Mouse (Mus musculus) common myeloid progenitor, adult 5-6 weeks (primary cell): ENCODE measurements at regions not wholly inside any gene's neighbourhood (a gene's known extent, or its start where the extent isn't known, plus 50 kb on each side); places are given as distances from the start of the nearest gene placed in this dataset.

ENCODE experiments used
- ATAC-seq: replicated peaks from 2 replicates; pipeline ENCODE4 v1.8.0; 2016; ENCODE audit warnings: low read depth, mild to moderate bottlenecking, moderate TSS enrichment, inconsistent platforms; ENCODE audit not compliant: poor library complexity, severe bottlenecking

GRCm38 (mm10) chr4:95178900-95179299, 126.9 kb upstream of the Jun start:
- ATAC-seq = no peak

GRCm38 (mm10) chr4:95180446-95180845, 128.4 kb upstream of the Jun start:
- peak; percentile 19; the same call in 1 of the 2 replicates for ATAC-seq

- ATAC-seq = 0 out of 2 replicates have a peak, but pooled peaks have one; percentile 27
These were observed 129.0 kb upstream of the Jun start for GRCm38 (mm10) chr4:95180999-95181398.

- no peak for ATAC-seq
These were observed 132.2 kb upstream of the Jun start for GRCm38 (mm10) chr4:95184180-95184579.

- ATAC-seq = no peak
These were observed 133.3 kb upstream of the Jun start for GRCm38 (mm10) chr4:95185113-95185915.

GRCm38 (mm10) chr4:95185916-95186200, 133.8 kb upstream of the Jun start:
- no peak for ATAC-seq

- ATAC-seq = no peak
These were observed 136.1 kb upstream of the Jun start for GRCm38 (mm10) chr4:95188107-95188506.

GRCm38 (mm10) chr4:95191654-95192406, 139.8 kb upstream of the Jun start:
- ATAC-seq = no peak

GRCm38 (mm10) chr4:95192562-95192961, 140.5 kb upstream of the Jun start:
- ATAC-seq = no peak

- peak; percentile 79 for ATAC-seq
These were observed 141.0 kb upstream of the Jun start for GRCm38 (mm10) chr4:95193028-95193427.

- no peak for ATAC-seq
These were observed 141.5 kb upstream of the Jun start for GRCm38 (mm10) chr4:95193473-95193872.

GRCm38 (mm10) chr4:95194621-95195455, 142.8 kb upstream of the Jun start:
- no peak for ATAC-seq

GRCm38 (mm10) chr4:95196106-95196505, 144.1 kb upstream of the Jun start:
- peak; percentile 34 for ATAC-seq

- ATAC-seq = no peak
These were observed 145.2 kb upstream of the Jun start for GRCm38 (mm10) chr4:95197077-95197711.

GRCm38 (mm10) chr4:95199394-95199793, 147.4 kb upstream of the Jun start:
- no peak for ATAC-seq

- no peak for ATAC-seq
These were observed 148.1 kb upstream of the Jun start for GRCm38 (mm10) chr4:95200130-95200529.

- no peak for ATAC-seq
These were observed 150.5 kb upstream of the Jun start for GRCm38 (mm10) chr4:95202478-95202877.

GRCm38 (mm10) chr4:95203577-95203976, 151.6 kb upstream of the Jun start:
- ATAC-seq = no peak

GRCm38 (mm10) chr4:95205372-95205771, 153.3 kb upstream of the Jun start:
- ATAC-seq = no peak

- ATAC-seq = no peak
These were observed 155.8 kb upstream of the Jun start for GRCm38 (mm10) chr4:95207783-95208182.
